Mouse (Mus musculus) E14TG2a.4 (cell line): ENCODE results near the gene Sh3d21.

ENCODE experiments used
- H3K27me3 ChIP-seq: 2 replicates; pipeline ENCODE4 v1.6.1; 2014; ENCODE audit warnings: low read length, control low read depth; ENCODE audit not compliant: insufficient read depth
- H3K36me3 ChIP-seq: 2 replicates; pipeline ENCODE4 v1.6.1; 2014; ENCODE audit warnings: low read length, control low read depth; ENCODE audit not compliant: insufficient read depth
- H3K4me1 ChIP-seq: replicated peaks from 2 replicates; pipeline ENCODE4 v1.6.1; 2014; ENCODE audit warnings: low read depth, low read length, control low read depth
- H3K4me3 ChIP-seq: replicated peaks from 2 replicates; pipeline ENCODE4 v1.5.1; 2014; ENCODE audit warnings: mild to moderate bottlenecking, low read length
- H3K9me3 ChIP-seq: 2 replicates; pipeline ENCODE4 v1.6.1; 2014; ENCODE audit warnings: low read length, control low read depth
- CTCF ChIP-seq: conservative IDR thresholded peaks from 2 replicates; pipeline ENCODE4 v1.5.1; 2014; ENCODE audit warnings: low read length
- NANOG ChIP-seq: IDR thresholded peaks from 2 replicates; pipeline ENCODE4 v1.6.1; 2014; ENCODE audit warnings: borderline replicate concordance, low read length, mixed read lengths
- POU5F1 ChIP-seq: IDR thresholded peaks from 2 replicates; pipeline ENCODE4 v1.6.1; 2014; ENCODE audit warnings: low read length, borderline replicate concordance

Gene Sh3d21

GRCm38 (mm10) chr4:126155183-126155582 is 8.1 kb downstream of the Sh3d21 start:
- H3K27me3 ChIP-seq = no peaks in the 10 kb centered on the region
- H3K4me1 ChIP-seq = peaks cover 48% of the 10 kb centered on the region
- TF ChIP-seq NANOG = no peak
- no peak for TF ChIP-seq CTCF
- no peak for TF ChIP-seq POU5F1
- peaks cover 25% of the 10 kb centered on the region for H3K36me3 ChIP-seq
- H3K9me3 ChIP-seq = no peaks in the 10 kb centered on the region
- no peak overlapping the region for H3K4me3 ChIP-seq

GRCm38 (mm10) chr4:126152864-126153263 is 10.4 kb downstream of the Sh3d21 start:
- TF ChIP-seq NANOG = no peak
- TF ChIP-seq POU5F1 = no peak
- no peak for TF ChIP-seq CTCF
- peaks cover 32% of the 10 kb centered on the region for H3K36me3 ChIP-seq

DNA sequence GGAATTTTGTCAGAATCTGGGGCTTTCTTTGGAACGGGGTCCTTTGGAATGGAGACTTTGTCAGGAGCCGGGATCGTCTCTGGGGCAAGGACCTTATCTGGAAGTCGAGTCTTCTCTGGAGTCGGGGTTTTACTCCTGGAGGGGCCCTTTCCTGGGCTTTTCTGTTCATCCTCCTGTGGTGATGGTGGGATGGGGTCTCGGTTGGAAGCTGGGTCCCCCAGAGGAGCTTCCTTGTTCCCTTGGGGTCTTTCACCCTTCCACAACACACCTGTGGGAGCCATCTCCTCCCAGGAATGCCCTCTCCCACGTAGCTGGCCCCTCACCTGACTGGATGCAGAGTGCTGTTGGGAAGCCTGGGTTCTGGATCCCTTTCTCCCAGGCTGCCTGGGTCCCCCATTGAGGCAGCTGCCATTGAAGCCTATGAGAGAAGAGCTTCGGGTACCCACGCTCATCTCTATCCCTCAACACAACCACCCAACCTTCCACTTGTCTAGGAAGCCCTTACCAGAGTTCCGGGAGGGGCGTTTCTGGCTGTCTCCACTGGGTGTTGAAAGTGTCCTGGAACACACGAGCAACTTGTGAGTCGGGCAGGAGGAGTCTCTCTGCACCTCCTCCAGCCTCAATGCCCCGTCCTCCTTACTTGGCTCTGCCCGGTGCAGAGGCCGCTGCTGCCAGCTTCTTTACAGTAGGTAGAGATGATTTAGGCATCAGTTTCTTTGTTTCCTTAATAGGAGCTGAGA is 11.4 kb downstream of the Sh3d21 start:
- Histone ChIP-seq H3K4me3 (peak overlapping the region; percentile 88; the same call in 1 of the 2 replicates), H3K36me3 (peaks cover 32% of the 10 kb centered on the region), H3K9me3 (no peaks in the 10 kb centered on the region), H3K4me1 (peaks cover 76% of the 10 kb centered on the region), H3K27me3 (peaks cover 8% of the 10 kb centered on the region)
- TF ChIP-seq POU5F1 (no peak), NANOG (no peak), CTCF (no peak)

More at GRCm38 (mm10) chr4:126152864-126153263, 10.4 kb downstream of the Sh3d21 start:
- H3K9me3 ChIP-seq = no peaks in the 10 kb centered on the region
- H3K27me3 ChIP-seq = peaks cover 8% of the 10 kb centered on the region
- no peak overlapping the region for H3K4me3 ChIP-seq
- H3K4me1 ChIP-seq = peaks cover 66% of the 10 kb centered on the region

DNA sequence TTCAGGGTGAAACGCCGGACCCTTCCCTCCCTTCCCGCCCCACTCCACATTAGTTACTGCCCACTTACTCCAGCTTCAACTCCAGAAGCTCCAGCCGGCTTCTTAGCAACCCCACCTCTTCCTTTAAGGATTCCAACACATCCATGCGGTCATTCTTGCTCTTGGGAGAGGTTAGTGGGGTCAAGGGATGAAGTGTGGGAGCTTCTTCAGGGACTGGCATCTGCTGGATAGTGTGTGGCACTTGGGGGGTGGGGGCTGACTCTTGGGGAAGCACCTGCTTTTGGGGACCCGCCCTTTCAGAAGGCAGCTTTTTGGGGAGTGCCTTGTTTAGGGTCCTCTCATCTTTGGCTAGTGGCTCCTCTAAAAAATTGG is 12.4 kb downstream of the Sh3d21 start:
- Histone ChIP-seq H3K36me3 (peaks cover 32% of the 10 kb centered on the region), H3K9me3 (no peaks in the 10 kb centered on the region), H3K4me3 (peak overlapping the region; percentile 88), H3K27me3 (peaks cover 8% of the 10 kb centered on the region), H3K4me1 (peaks cover 78% of the 10 kb centered on the region)
- TF ChIP-seq CTCF = no peak
- no peak for TF ChIP-seq POU5F1
- no peak for TF ChIP-seq NANOG

GRCm38 (mm10) chr4:126150297-126150948 is 12.9 kb downstream of the Sh3d21 start:
- peaks cover 32% of the 10 kb centered on the region for H3K36me3 ChIP-seq
- peak overlapping the region; percentile 88 for H3K4me3 ChIP-seq
- no peaks in the 10 kb centered on the region for H3K9me3 ChIP-seq
- peaks cover 8% of the 10 kb centered on the region for H3K27me3 ChIP-seq
- TF ChIP-seq POU5F1 (no peak), NANOG (no peak), CTCF (no peak)
- H3K4me1 ChIP-seq = peaks cover 78% of the 10 kb centered on the region

GRCm38 (mm10) chr4:126149798-126150197 is 13.5 kb downstream of the Sh3d21 start:
- Histone ChIP-seq H3K4me1 (peaks cover 76% of the 10 kb centered on the region), H3K4me3 (peak overlapping the region; percentile 88), H3K27me3 (peaks cover 8% of the 10 kb centered on the region), H3K36me3 (peaks cover 32% of the 10 kb centered on the region), H3K9me3 (no peaks in the 10 kb centered on the region)
- TF ChIP-seq POU5F1 (no peak), CTCF (no peak), NANOG (no peak)

DNA sequence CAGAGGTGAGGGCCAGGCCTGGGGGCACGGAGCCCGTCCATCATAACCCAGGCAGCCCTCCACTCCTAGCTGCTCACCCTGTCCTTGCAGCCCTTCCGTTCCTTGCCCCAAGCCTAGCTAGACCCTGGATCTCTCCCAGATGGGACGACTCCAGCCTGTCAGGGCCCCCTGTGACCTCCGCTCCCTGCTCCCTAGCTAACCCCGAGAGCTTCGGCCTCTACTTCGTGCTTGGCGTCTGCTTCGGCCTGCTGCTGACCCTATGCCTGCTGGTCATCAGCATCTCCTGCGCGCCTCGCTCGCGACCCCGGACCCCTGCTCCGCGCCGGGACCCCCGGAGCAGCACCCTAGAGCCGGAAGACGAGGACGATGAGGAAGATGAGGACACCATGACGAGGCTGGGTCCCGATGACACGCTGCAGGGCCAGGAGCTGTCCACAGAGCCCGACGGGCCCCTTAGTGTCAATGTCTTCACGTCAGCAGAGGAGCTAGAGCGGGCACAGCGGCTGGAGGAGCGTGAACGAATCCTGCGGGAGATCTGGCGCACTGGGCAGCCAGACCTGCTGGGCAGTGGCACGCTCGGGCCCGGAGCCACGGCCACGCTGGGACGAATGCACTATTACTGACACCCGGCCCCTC is 14.1 kb downstream of the Sh3d21 start:
- Histone ChIP-seq H3K9me3 (no peaks in the 10 kb centered on the region), H3K4me1 (peaks cover 76% of the 10 kb centered on the region), H3K36me3 (peaks cover 32% of the 10 kb centered on the region), H3K4me3 (peak overlapping the region; percentile 88), H3K27me3 (peaks cover 8% of the 10 kb centered on the region)
- TF ChIP-seq NANOG (no peak), POU5F1 (no peak)

DNA sequence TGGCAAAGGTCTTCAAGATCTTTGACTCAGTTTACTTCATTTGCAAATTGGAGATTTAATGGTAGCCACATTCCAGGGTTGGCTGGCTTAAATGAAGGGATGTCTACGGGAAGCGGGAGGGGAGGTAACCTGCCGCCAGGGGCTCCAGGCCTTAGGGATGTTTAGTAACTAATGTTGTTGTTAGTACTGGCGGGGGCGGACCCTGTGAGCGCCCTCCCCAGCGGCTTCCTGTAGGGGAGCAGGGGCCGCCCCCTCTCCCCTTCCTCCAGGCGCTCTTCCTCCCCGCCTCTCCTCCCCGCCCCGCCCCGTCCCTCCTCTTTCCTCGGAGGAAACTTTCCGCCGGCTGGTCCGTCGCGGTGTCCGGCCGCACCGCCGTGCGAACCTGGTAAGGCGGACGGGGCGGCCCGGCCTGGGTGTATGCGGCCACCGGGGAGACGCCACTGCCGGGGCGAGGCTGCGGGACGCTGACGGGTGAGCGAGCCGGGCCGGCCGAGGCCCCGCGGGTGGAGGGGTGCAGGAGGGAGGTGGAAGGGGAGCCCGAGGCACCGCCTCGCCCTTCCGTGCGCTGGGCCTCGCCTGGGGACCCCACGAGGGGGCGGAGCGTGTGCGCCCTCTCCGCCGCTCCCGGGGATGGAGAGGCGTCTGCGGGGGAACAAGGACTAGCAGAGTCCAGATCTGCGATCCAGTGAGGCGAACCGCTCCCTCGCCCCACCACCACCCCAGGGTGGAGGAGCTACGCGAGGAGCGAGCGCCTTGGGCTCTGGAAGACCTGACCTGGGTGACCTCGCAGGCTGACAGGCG is 14.9 kb downstream of the Sh3d21 start:
- Histone ChIP-seq H3K4me1 (peaks cover 75% of the 10 kb centered on the region), H3K27me3 (peaks cover 8% of the 10 kb centered on the region), H3K9me3 (no peaks in the 10 kb centered on the region), H3K4me3 (peak overlapping the region; percentile 88), H3K36me3 (peaks cover 31% of the 10 kb centered on the region)
- TF ChIP-seq CTCF (no peak), NANOG (no peak), POU5F1 (no peak)
